Mouse (Mus musculus) monocyte, adult 5-6 weeks (primary cell): ENCODE data around the gene Nudt15. TPM values are rescaled to one million over a fixed set of nuclear protein-coding genes. Genes with fewer than 3 reads are reported as not detected.
A peak's percentile ranks its signal among the peaks of the same experiment; 100 is the strongest.

ENCODE experiments used
- ATAC-seq: fragments of 153-309, 156-312 bp; replicated peaks from 2 replicates; pipeline ENCODE4 v1.8.0; 2017; ENCODE audit warnings: mild to moderate bottlenecking; ENCODE audit not compliant: low TSS enrichment, insufficient number of reproducible peaks, severe bottlenecking, poor library complexity, low FRiP score
- total RNA-seq: library from RNA; stranded (forward); fragments of 200-1000, 200-491, 200-594 nt; gene quantifications from 3 replicates; pipeline ENCODE4 v1.2.3, GENCODE M21; 2017

Gene Nudt15
- total RNA-seq, 1 experiment from 2014 or later = 8.5 TPM

- ATAC-seq = peak; percentile 96
Observed at GRCm38 (mm10) chr14:73509765-73510423, 38.1 kb downstream of the Nudt15 start, which contains the start of gene Med4. Gene Med4 (plus strand): TSS chr14:73510025.

GRCm38 (mm10) chr14:73508630-73509395 is 39.2 kb downstream of the Nudt15 start:
- ATAC-seq = no peak

GRCm38 (mm10) chr14:73507702-73508376 is 40.2 kb downstream of the Nudt15 start:
- no peak for ATAC-seq

GRCm38 (mm10) chr14:73507200-73507599 is 40.8 kb downstream of the Nudt15 start:
- no peak for ATAC-seq

- ATAC-seq = no peak
Observed at GRCm38 (mm10) chr14:73506283-73506682, 41.8 kb downstream of the Nudt15 start.

- no peak for ATAC-seq
Observed at GRCm38 (mm10) chr14:73503237-73503933, 44.7 kb downstream of the Nudt15 start.

- ATAC-seq = no peak
Observed at GRCm38 (mm10) chr14:73502591-73503184, 45.4 kb downstream of the Nudt15 start.

- ATAC-seq = no peak
Observed at GRCm38 (mm10) chr14:73501721-73502120, 46.3 kb downstream of the Nudt15 start.

GRCm38 (mm10) chr14:73501283-73501682 is 46.8 kb downstream of the Nudt15 start:
- ATAC-seq = no peak

GRCm38 (mm10) chr14:73495753-73496152 is 52.3 kb downstream of the Nudt15 start:
- ATAC-seq = no peak

- no peak for ATAC-seq
Observed at GRCm38 (mm10) chr14:73494122-73494521, 53.9 kb downstream of the Nudt15 start.

GRCm38 (mm10) chr14:73493356-73493755 is 54.7 kb downstream of the Nudt15 start:
- no peak for ATAC-seq

- ATAC-seq = no peak
Observed at GRCm38 (mm10) chr14:73486641-73487040, 61.4 kb downstream of the Nudt15 start.

GRCm38 (mm10) chr14:73484366-73485110 is 63.5 kb downstream of the Nudt15 start:
- no peak for ATAC-seq

GRCm38 (mm10) chr14:73483516-73484229 is 64.4 kb downstream of the Nudt15 start:
- ATAC-seq = no peak

GRCm38 (mm10) chr14:73479771-73480170 is 68.3 kb downstream of the Nudt15 start:
- no peak for ATAC-seq

- ATAC-seq = no peak
Observed at GRCm38 (mm10) chr14:73478321-73478720, 69.7 kb downstream of the Nudt15 start.
